Mouse (Mus musculus) liver, embryonic 14.5 days (tissue): ENCODE results near the gene Folr1.

ENCODE experiments used
- CTCF ChIP-seq: IDR thresholded peaks from 2 replicates; pipeline ENCODE4 v1.5.1; 2016; ENCODE audit warnings: antibody characterized with exemption, low read depth, control low read depth
- EP300 ChIP-seq: IDR thresholded peaks from 2 replicates; pipeline ENCODE4 v1.6.1; 2016; ENCODE audit warnings: antibody characterized with exemption, low read depth

DNA sequence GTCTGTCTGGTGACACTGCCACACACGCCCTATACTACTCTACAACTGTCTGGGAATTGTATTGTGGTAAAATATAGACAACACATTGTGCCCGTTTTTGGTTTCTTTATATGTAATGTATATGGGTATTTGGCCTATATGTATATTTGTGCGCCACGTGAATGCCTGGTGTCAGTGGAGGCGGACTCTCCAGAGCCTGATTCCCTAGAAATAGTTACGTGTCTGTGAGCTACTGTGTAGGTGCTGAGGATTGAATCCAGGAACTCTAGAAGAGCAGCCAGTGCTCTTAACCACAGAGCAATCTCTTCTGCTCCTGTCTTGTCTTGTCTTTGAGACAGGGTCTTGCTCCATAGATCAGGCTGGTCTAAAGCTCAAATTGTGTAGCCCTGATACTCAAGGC is 15.7 kb upstream of the Folr1 start:
- TF ChIP-seq CTCF, result no peak
- no peak for TF ChIP-seq EP300
